Mouse (Mus musculus) midbrain, embryonic 13.5 days (tissue): ENCODE results near the gene C1qb. TPM values are rescaled to one million over a fixed set of nuclear protein-coding genes. Genes with fewer than 3 reads are reported as not detected.

Experiments used
- ATAC-seq: fragments of 200-750 bp; cut with Nextera tagmentation; 2 replicates; pipeline ENCODE4 v1.8.0; 2017; ENCODE audit warnings: mild to moderate bottlenecking, moderate TSS enrichment, moderate library complexity
- H3K27ac ChIP-seq: fragments of 300-500 bp; sonication (generic); 2 replicates; pipeline ENCODE4 v1.5.1; 2015; ENCODE audit warnings: inconsistent platforms, mild to moderate bottlenecking, moderate library complexity
- H3K27me3 ChIP-seq: fragments of 300-500 bp; sonication (generic); 2 replicates; pipeline ENCODE4 v1.6.1; 2015; ENCODE audit warnings: mild to moderate bottlenecking, inconsistent platforms
- H3K36me3 ChIP-seq: fragments of 300-500 bp; sonication (generic); 2 replicates; pipeline ENCODE4 v1.6.1; 2015; ENCODE audit warnings: mild to moderate bottlenecking, inconsistent platforms
- H3K4me1 ChIP-seq: fragments of 300-500 bp; sonication (generic); replicated peaks from 2 replicates; pipeline ENCODE4 v1.6.1; 2015; ENCODE audit warnings: inconsistent platforms
- H3K4me2 ChIP-seq: fragments of 300-500 bp; sonication (generic); replicated peaks from 2 replicates; pipeline ENCODE4 v1.6.1; 2015; ENCODE audit warnings: moderate library complexity, mild to moderate bottlenecking, inconsistent platforms
- H3K4me3 ChIP-seq: fragments of 300-500 bp; sonication (generic); replicated peaks from 2 replicates; pipeline ENCODE4 v1.5.1; 2015; ENCODE audit warnings: mild to moderate bottlenecking, inconsistent platforms
- H3K9ac ChIP-seq: fragments of 300-500 bp; sonication (generic); replicated peaks from 2 replicates; pipeline ENCODE4 v1.6.1; 2015; ENCODE audit warnings: mild to moderate bottlenecking, inconsistent platforms
- H3K9me3 ChIP-seq: fragments of 300-500 bp; sonication (generic); 2 replicates; pipeline ENCODE4 v1.6.1; 2016; ENCODE audit warnings: mild to moderate bottlenecking, inconsistent platforms
- WGBS: fragments of 180-500 bp; shearing (Covaris S2); methylation state at CpG from one replicate; pipeline ENCODE4 v1.1.7; 2015; 5-methylcytosine and 5-hydroxymethylcytosine counted together
- polyA plus RNA-seq: library from polyadenylated mRNA; unstranded; fragments of >200 nt; fragmentation: Nextera tagmentation; extraction: Ambion mirVana; gene quantifications from 2 replicates; pipeline ENCODE4 v1.2.1, GENCODE M21; 2015

Gene C1qb
- polyA plus RNA-seq, 1 experiment from 2014 or later: 30.4 TPM

DNA sequence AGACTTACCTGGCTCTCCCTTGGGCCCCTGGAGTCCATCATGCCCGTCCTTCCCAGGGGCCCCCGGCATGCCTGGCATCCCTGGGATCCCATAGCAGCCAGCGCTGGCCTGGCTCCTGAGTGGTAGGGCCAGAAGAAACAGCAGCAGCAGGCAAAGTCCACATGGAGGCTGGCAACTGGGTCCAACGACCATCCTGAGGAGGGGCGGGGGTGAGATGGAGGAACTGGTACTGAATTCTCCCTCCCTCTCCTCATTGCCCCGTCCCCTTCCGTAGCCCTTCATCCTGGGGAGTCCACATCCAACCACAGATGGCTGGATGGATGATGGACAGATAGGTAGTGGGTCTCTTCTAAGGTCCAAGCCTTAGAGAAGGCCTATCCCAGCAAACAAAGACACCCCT lies 6.4 kb upstream of the C1qb start:
- Histone ChIP-seq H3K4me3 (no peak overlapping the region), H3K36me3 (no peaks in the 10 kb centered on the region), H3K4me1 (peaks cover 18% of the 10 kb centered on the region), H3K27ac (no peak overlapping the region), H3K4me2 (no peak overlapping the region), H3K9me3 (no peaks in the 10 kb centered on the region), H3K9ac (no peak overlapping the region), H3K27me3 (peaks cover 67% of the 10 kb centered on the region)
- ATAC-seq: no peak
- WGBS: 61% methylated on average over 7 of the region's 7 CpGs

DNA sequence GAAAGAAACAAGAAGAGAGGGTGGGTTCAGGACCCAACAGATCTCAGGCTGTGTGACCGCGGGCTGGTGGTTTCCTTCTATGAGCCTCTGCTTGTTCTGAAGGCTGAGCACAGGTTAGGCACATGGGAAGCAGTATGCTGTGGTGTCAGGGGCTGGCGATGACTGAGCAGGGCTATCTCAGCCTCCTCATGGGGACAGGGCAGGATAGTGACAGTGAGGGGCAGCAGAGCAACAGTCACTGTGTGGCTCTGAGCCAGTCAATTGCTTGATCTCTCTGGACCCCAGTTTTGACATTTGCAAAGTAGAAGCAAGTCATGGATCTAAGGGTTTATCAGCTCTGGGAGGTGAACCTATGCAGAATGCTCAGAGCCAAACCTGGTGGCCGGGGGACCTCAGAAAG lies 5.1 kb upstream of the C1qb start:
- Histone ChIP-seq H3K9ac (no peak overlapping the region), H3K27me3 (peaks cover 54% of the 10 kb centered on the region), H3K4me2 (no peak overlapping the region), H3K27ac (no peak overlapping the region), H3K4me1 (peaks cover 19% of the 10 kb centered on the region), H3K4me3 (no peak overlapping the region), H3K36me3 (no peaks in the 10 kb centered on the region), H3K9me3 (no peaks in the 10 kb centered on the region)
- WGBS: 77% methylated on average over 4 of the region's 4 CpGs
- no peak for ATAC-seq

DNA sequence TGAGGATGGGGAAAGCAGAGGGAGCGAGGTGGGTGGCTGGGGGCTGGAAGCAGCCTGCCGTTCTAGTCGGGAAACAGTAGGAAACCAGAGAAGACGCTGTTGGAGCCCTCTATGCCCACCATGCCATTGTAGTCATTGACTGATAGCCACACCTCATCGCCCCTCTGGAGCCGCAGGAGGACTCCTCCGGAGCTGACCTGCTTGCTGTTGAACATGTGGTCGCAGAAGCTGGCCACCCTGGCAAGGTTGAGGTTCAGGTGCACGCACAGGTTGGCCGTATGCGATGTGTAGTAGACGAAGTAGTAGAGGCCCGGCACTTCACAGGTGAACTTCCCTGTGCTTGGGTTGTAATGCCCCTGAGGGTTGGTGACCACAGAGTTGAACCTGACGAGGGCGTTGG lies 4.0 kb upstream of the C1qb start:
- no peak overlapping the region for H3K9ac ChIP-seq
- ATAC-seq: no peak
- no peak overlapping the region for H3K4me3 ChIP-seq
- H3K27me3 ChIP-seq: peaks cover 43% of the 10 kb centered on the region
- no peak overlapping the region for H3K27ac ChIP-seq
- 92% methylated on average over 15 of the region's 15 CpGs for WGBS
- H3K4me2 ChIP-seq: no peak overlapping the region
- no peaks in the 10 kb centered on the region for H3K9me3 ChIP-seq
- peaks cover 20% of the 10 kb centered on the region for H3K4me1 ChIP-seq
- no peaks in the 10 kb centered on the region for H3K36me3 ChIP-seq

DNA sequence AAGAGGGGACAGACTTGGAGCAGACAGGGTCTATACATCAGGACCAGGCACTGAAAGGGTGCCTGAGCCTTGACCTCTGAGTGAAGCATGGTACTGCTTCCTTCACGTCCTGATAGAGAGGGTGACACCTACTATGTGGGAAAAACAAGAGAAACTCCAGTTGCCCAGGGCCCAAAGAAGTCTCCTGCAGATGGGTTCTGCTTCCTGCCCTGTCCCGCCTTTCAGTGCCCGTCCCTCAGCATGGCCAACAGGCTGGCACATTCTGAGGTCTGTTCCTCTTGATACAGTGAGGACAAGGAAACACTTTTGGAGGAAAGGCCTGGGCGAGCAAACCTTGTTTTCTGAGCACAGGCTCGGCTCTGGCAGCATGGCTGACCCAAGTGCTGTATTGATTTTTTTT lies 1.7 kb upstream of the C1qb start:
- WGBS: 80% methylated on average over 5 of the region's 5 CpGs
- ATAC-seq: no peak

DNA sequence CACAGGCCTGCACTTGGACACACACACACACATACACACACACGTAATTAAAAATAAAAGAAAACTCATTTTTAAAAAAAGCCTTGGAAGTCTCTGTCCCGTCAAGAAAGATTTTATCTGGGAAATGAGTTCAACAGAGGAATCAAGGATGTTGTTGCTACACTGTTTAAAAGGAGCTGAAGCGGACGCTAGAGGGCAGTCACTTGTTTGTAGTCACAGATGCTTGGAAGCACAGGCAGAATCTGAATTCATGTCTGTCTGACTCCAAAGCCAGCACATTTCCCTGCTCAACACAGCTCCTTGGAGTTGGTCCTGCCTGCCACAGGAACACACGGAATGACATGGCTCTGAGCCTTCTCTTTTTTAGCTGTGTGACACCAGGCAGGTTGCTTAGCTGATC lies 7.4 kb downstream of the C1qb start:
- no peak overlapping the region for H3K4me2 ChIP-seq
- 29% methylated on average over 5 of the region's 5 CpGs for WGBS

More for the DNA sequence above, 1.7 kb upstream of the C1qb start:
- no peaks in the 10 kb centered on the region for H3K36me3 ChIP-seq
- no peaks in the 10 kb centered on the region for H3K9me3 ChIP-seq
- no peak overlapping the region for H3K4me3 ChIP-seq
- H3K9ac ChIP-seq: no peak overlapping the region
- H3K4me2 ChIP-seq: no peak overlapping the region
- H3K27me3 ChIP-seq: peaks cover 25% of the 10 kb centered on the region
- peaks cover 14% of the 10 kb centered on the region for H3K4me1 ChIP-seq
- no peak overlapping the region for H3K27ac ChIP-seq

DNA sequence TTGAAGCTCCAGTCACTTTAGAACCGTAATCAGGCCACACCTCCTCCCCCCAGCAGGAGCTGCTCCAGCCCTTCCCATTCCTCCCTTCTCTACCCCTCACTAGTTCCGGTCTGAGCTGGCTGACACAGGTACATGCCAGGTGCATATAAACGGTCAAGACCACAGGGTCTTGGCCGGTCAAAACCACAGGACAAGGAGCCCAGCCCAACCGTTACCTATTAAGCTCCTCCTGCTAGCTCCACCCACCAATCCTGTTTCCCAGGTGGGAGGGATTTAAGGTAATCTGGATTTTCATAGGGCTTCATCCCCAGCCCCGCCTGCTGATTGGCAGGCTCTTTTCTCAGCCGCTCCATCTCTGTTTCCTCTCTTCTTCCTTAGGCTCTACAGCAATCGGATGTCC lies 7.8 kb downstream of the C1qb start:
- H3K27me3 ChIP-seq: no peaks in the 10 kb centered on the region
- ATAC-seq: no peak
- H3K27ac ChIP-seq: no peak overlapping the region
- no peak overlapping the region for H3K4me3 ChIP-seq
- no peaks in the 10 kb centered on the region for H3K36me3 ChIP-seq
- WGBS: 54% methylated on average over 8 of the region's 8 CpGs
- H3K4me2 ChIP-seq: no peak overlapping the region
- H3K9ac ChIP-seq: no peak overlapping the region
- H3K9me3 ChIP-seq: no peaks in the 10 kb centered on the region
- no peaks in the 10 kb centered on the region for H3K4me1 ChIP-seq

More for the DNA sequence above, 7.4 kb downstream of the C1qb start:
- no peak for ATAC-seq
- Histone ChIP-seq H3K27me3 (no peaks in the 10 kb centered on the region), H3K4me1 (no peaks in the 10 kb centered on the region), H3K36me3 (no peaks in the 10 kb centered on the region), H3K27ac (no peak overlapping the region), H3K9me3 (no peaks in the 10 kb centered on the region), H3K4me3 (no peak overlapping the region), H3K9ac (no peak overlapping the region)

DNA sequence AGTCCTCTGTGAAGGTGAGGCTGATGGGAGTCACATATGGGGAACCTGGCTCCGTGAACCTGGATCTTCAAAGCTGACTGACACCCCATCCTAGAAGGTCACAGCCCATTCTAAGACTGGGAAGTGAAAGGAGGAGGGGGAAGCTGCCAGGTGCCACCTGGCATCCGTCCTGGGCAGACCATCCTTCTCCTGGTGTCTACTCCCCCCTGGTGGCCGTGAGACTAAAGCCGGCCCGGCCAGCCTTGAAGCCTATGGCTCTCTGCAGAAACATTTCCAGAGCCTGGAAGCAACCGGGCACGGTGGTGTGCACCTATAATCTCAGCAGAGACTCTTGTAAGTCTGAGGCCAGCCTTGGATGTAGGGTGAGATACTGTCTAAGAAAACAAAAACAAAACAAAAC lies 9.0 kb downstream of the C1qb start:
- no peaks in the 10 kb centered on the region for H3K4me1 ChIP-seq
- no peaks in the 10 kb centered on the region for H3K27me3 ChIP-seq
- no peaks in the 10 kb centered on the region for H3K36me3 ChIP-seq
- H3K27ac ChIP-seq: no peak overlapping the region
- no peak overlapping the region for H3K4me2 ChIP-seq
- peak; percentile 62; the same call in 1 of the 2 replicates for ATAC-seq
- H3K9me3 ChIP-seq: no peaks in the 10 kb centered on the region
- no peak overlapping the region for H3K4me3 ChIP-seq
- 23% methylated on average over 7 of the region's 7 CpGs for WGBS
- H3K9ac ChIP-seq: no peak overlapping the region

DNA sequence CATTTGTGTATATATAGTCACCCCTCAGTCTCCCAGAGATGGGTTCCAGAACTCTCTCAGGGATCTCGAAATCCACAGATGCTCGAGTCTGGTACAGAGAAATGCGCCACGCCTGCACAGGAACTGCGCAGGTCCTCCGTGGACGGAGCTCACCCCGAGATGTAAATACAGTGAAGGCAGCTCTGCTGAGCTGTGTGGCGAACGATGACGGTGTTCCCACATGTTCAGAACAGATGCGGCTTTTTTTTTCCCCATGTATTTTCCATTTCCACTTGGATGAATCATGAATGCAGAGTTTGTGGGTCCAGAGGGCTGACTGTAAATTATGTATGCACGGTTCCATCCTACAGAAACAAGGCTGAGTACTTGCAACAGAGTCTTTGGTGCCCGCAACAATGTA lies 11.0 kb downstream of the C1qb start:
- H3K27ac ChIP-seq: no peak overlapping the region
- H3K9ac ChIP-seq: no peak overlapping the region
- WGBS: 93% methylated on average over 14 of the region's 14 CpGs
- H3K27me3 ChIP-seq: no peaks in the 10 kb centered on the region
- H3K4me1 ChIP-seq: no peaks in the 10 kb centered on the region
- no peaks in the 10 kb centered on the region for H3K36me3 ChIP-seq
- H3K9me3 ChIP-seq: no peaks in the 10 kb centered on the region
- ATAC-seq: no peak
- H3K4me3 ChIP-seq: no peak overlapping the region
- no peak overlapping the region for H3K4me2 ChIP-seq

DNA sequence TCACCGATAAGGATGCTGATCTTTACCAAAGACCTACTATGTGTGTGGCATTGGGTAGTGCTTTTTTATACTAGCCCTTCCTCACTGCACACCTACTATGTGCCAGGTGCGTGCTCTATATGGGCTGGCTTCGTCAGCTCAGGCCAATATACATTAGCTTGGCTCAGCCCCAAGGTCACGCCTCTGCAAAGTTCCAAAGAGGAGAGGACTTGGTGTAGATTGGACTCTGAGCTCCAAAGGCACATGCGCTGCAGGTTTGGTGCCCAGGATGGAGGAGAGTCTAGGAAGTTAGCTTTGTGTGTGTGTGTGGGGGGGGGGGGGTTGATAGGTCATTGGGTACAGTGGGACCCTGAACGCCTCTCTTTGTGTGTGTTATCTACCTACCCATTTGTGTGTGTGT lies 17.6 kb downstream of the C1qb start:
- H3K27ac ChIP-seq: peak overlapping the region; percentile 47; the same call in 1 of the 2 replicates
- H3K4me1 ChIP-seq: peaks cover 49% of the 10 kb centered on the region
- 78% methylated on average over 6 of the region's 6 CpGs for WGBS
- H3K4me2 ChIP-seq: no peak overlapping the region
- H3K36me3 ChIP-seq: no peaks in the 10 kb centered on the region
- no peaks in the 10 kb centered on the region for H3K27me3 ChIP-seq
- no peaks in the 10 kb centered on the region for H3K9me3 ChIP-seq
- H3K9ac ChIP-seq: no peak overlapping the region
- H3K4me3 ChIP-seq: no peak overlapping the region
- no peak for ATAC-seq

DNA sequence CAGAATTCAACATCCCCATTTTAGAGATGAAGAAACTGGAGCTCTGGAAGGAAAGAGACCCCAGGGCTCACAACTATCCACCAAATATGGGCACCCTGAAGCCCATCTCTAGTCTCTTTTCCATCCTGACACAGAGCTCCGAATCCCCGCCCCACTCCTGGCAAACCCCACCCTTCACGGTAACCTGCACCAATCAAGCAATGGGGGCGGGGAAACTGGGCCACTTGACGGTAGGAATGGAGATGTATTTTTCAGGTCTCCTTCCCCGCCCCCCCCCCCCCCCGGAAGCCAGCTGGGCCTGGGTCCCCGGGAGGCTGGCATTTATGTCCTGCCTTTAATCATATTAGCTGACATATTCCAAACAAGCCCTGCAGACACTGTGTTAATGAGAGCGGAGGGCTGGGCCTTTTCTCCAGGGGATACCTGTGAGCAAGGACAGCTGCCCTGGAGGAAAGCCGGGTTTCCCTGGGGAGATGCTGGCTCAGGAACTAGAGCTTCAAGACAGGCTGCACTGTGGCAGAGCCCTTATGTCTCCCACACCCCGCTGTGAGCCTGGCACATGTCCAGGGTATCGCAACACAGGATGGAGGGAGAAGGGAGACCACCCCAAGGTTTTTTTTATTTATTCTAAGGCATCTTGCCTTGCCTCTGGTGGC lies 18.2 kb downstream of the C1qb start:
- Histone ChIP-seq H3K27ac (peak overlapping the region; percentile 51), H3K36me3 (no peaks in the 10 kb centered on the region), H3K9me3 (no peaks in the 10 kb centered on the region), H3K4me3 (no peak overlapping the region), H3K4me1 (peaks cover 54% of the 10 kb centered on the region), H3K4me2 (no peak overlapping the region), H3K9ac (no peak overlapping the region), H3K27me3 (no peaks in the 10 kb centered on the region)
- 13% methylated on average over 12 of the region's 12 CpGs for WGBS
- ATAC-seq: no peak

DNA sequence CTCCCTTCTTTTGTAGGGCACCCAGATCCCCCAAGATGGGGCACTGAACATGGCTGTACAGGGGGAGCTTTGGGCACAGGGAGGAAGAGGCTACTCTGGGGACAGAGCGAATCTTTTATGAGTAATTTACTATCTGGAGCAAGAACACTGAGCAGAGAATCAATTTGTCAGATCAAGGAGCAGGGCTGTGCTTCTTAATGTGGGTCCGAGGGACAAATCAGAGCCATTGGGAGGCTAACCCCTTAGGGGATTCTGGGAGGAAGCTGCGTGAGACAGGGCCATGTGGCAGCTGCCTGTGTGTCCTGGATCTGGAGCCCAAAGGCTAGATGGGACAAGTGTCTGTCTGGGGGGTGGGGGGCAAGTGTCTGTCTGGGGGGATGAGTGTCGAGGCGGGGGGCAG lies 20.5 kb downstream of the C1qb start:
- no peaks in the 10 kb centered on the region for H3K27me3 ChIP-seq
- ATAC-seq: peak; percentile 31
- H3K4me3 ChIP-seq: no peak overlapping the region
- peak overlapping the region; percentile 37 for H3K4me2 ChIP-seq
- WGBS: 44% methylated on average over 5 of the region's 5 CpGs
- peak overlapping the region; percentile 94 for H3K27ac ChIP-seq
- H3K36me3 ChIP-seq: no peaks in the 10 kb centered on the region
- H3K4me1 ChIP-seq: peaks cover 77% of the 10 kb centered on the region
- no peaks in the 10 kb centered on the region for H3K9me3 ChIP-seq
- H3K9ac ChIP-seq: no peak overlapping the region

DNA sequence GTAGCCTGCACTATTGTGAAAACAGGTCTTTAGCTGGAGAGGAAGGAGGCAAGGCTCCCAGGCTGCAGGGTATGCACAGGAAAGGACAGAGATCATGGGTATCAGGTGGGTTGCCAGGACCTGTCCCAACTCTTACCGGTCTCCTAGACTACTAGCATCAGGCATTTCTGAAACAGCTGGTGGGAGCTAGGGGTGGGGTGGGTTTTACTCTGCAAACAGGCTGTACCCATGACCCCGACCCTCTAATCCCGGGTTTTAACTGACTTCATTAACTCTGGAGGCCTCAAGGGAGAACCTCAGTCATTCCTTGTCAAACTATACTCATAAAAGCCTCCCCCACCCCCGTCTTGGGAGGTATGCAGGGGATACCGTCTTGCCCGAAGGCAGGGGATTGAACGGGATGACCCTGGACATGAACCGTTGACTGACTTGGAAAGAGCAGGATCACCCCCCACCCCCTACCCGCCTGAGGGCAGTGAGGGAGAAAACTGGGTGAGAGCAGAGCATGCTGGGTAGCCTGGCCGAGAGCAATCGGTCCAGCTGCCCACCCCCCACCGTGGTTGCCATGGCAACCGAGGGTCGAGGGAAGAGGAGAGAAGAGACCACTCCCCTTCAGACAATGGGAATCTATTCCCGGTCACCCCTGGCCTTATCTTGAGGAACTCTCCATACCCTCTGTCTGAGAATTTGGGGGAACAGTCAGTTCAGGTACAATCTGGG lies 21.1 kb downstream of the C1qb start:
- H3K27me3 ChIP-seq: no peaks in the 10 kb centered on the region
- peak overlapping the region; percentile 94 for H3K27ac ChIP-seq
- no peaks in the 10 kb centered on the region for H3K9me3 ChIP-seq
- peaks cover 79% of the 10 kb centered on the region for H3K4me1 ChIP-seq
- H3K9ac ChIP-seq: peak overlapping the region; percentile 25; the same call in 1 of the 2 replicates
- WGBS: 3% methylated on average over 15 of the region's 15 CpGs
- ATAC-seq: peak; percentile 52
- H3K4me2 ChIP-seq: peak overlapping the region; percentile 37
- H3K4me3 ChIP-seq: no peak overlapping the region
- H3K36me3 ChIP-seq: no peaks in the 10 kb centered on the region
